Mouse (Mus musculus) midbrain, embryonic 11.5 days (tissue): ENCODE measurements around the gene Prelp. TPM values are rescaled to one million over a fixed set of nuclear protein-coding genes. Genes with fewer than 3 reads are reported as not detected.

ENCODE experiments used
- ATAC-seq: fragments of 200-750 bp; cut with Nextera tagmentation; 2 replicates; pipeline ENCODE4 v1.8.0; 2017; ENCODE audit warnings: moderate TSS enrichment, moderate library complexity; ENCODE audit not compliant: low FRiP score
- DNase-seq: peaks from one replicate; pipeline ENCODE4 v3.0.0; 2015; ENCODE audit warnings: low spot score; ENCODE audit errors: missing footprints
- H3K27ac ChIP-seq: fragments of 300-500 bp; sonication (generic); 2 replicates; pipeline ENCODE4 v1.5.1; 2014; ENCODE audit warnings: low read depth, low read length
- H3K27me3 ChIP-seq: fragments of 300-500 bp; sonication (generic); 2 replicates; pipeline ENCODE4 v1.6.1; 2014; ENCODE audit warnings: mild to moderate bottlenecking, low read length, moderate library complexity, mixed read lengths; ENCODE audit not compliant: control insufficient read depth, insufficient read depth
- H3K36me3 ChIP-seq: fragments of 300-500 bp; sonication (generic); 2 replicates; pipeline ENCODE4 v1.6.1; 2014; ENCODE audit warnings: mild to moderate bottlenecking, low read length, moderate library complexity, mixed read lengths; ENCODE audit not compliant: control insufficient read depth, insufficient read depth
- H3K4me1 ChIP-seq: fragments of 300-500 bp; sonication (generic); 2 replicates; pipeline ENCODE4 v1.6.1; 2014; ENCODE audit warnings: low read length; ENCODE audit not compliant: control insufficient read depth, insufficient read depth
- H3K4me2 ChIP-seq: fragments of 300-500 bp; sonication (generic); 2 replicates; pipeline ENCODE4 v1.6.1; 2014; ENCODE audit warnings: mild to moderate bottlenecking, moderate library complexity
- H3K4me3 ChIP-seq: fragments of 300-500 bp; sonication (generic); 2 replicates; pipeline ENCODE4 v1.5.1; 2014; ENCODE audit warnings: low read depth, low read length
- H3K9ac ChIP-seq: fragments of 300-500 bp; sonication (generic); 2 replicates; pipeline ENCODE4 v1.6.1; 2014; ENCODE audit warnings: low read length
- H3K9me3 ChIP-seq: fragments of 300-500 bp; sonication (generic); 2 replicates; pipeline ENCODE4 v1.6.1; 2016; ENCODE audit warnings: low read length; ENCODE audit not compliant: control insufficient read depth
- WGBS: fragments of 180-500 bp; shearing (Covaris S2); extraction: QIAGEN DNeasy Blood & Tissue Kit; methylation state at CpG from one replicate; pipeline ENCODE4 v1.1.7; 2014; 5-methylcytosine and 5-hydroxymethylcytosine counted together
- polyA plus RNA-seq: library from polyadenylated mRNA; unstranded; fragments of >200 nt; fragmentation: Nextera tagmentation; extraction: Ambion mirVana; gene quantifications from 2 replicates; pipeline ENCODE4 v1.2.1, GENCODE M21; 2014

The Prelp gene
- polyA plus RNA-seq, 1 experiment from 2014 or later: 1.7 TPM

GRCm38 (mm10) chr1:133941158-133941860 lies 20.1 kb upstream of the Prelp start:
- no peaks in the 10 kb centered on the region for H3K9me3 ChIP-seq
- no peak overlapping the region for H3K9ac ChIP-seq
- peak; percentile 45 for DNase-seq
- ATAC-seq: no peak
- no peak overlapping the region for H3K4me2 ChIP-seq
- H3K27ac ChIP-seq: no peak overlapping the region
- H3K4me3 ChIP-seq: no peak overlapping the region
- 82% methylated on average over 11 of the region's 11 CpGs for WGBS
- H3K27me3 ChIP-seq: no peaks in the 10 kb centered on the region
- no peaks in the 10 kb centered on the region for H3K36me3 ChIP-seq
- H3K4me1 ChIP-seq: no peaks in the 10 kb centered on the region

- H3K9ac ChIP-seq: no peak overlapping the region
- no peaks in the 10 kb centered on the region for H3K9me3 ChIP-seq
- WGBS: 90% methylated on average over 3 of the region's 3 CpGs
- no peaks in the 10 kb centered on the region for H3K36me3 ChIP-seq
- H3K4me1 ChIP-seq: no peaks in the 10 kb centered on the region
- no peak overlapping the region for H3K27ac ChIP-seq
- ATAC-seq: no peak
- peak; percentile 80 for DNase-seq
- H3K4me3 ChIP-seq: no peak overlapping the region
- no peak overlapping the region for H3K4me2 ChIP-seq
- no peaks in the 10 kb centered on the region for H3K27me3 ChIP-seq
These were observed 19.4 kb upstream of the Prelp start for GRCm38 (mm10) chr1:133940481-133941092.

GRCm38 (mm10) chr1:133939708-133940107 lies 18.5 kb upstream of the Prelp start:
- H3K36me3 ChIP-seq: no peaks in the 10 kb centered on the region
- no peak overlapping the region for H3K4me2 ChIP-seq
- DNase-seq (peak; percentile 53), ATAC-seq (no peak)
- no peak overlapping the region for H3K4me3 ChIP-seq
- H3K9ac ChIP-seq: no peak overlapping the region
- no peaks in the 10 kb centered on the region for H3K4me1 ChIP-seq
- 87% methylated on average over 8 of the region's 8 CpGs for whole genome bisulfite sequencing
- no peak overlapping the region for H3K27ac ChIP-seq
- no peaks in the 10 kb centered on the region for H3K9me3 ChIP-seq
- H3K27me3 ChIP-seq: no peaks in the 10 kb centered on the region

GRCm38 (mm10) chr1:133936169-133936568 lies 15.0 kb upstream of the Prelp start:
- Histone ChIP-seq H3K36me3 (no peaks in the 10 kb centered on the region), H3K27ac (no peak overlapping the region), H3K4me3 (no peak overlapping the region), H3K27me3 (no peaks in the 10 kb centered on the region), H3K4me2 (no peak overlapping the region), H3K9me3 (no peaks in the 10 kb centered on the region), H3K4me1 (no peaks in the 10 kb centered on the region), H3K9ac (no peak overlapping the region)
- WGBS: 93% methylated on average over 3 of the region's 3 CpGs
- DNase-seq (no peak), ATAC-seq (no peak)

- H3K36me3 ChIP-seq: no peaks in the 10 kb centered on the region
- H3K9ac ChIP-seq: no peak overlapping the region
- DNase-seq: peak; percentile 73
- WGBS: 85% methylated on average over 10 of the region's 10 CpGs
- H3K4me2 ChIP-seq: no peak overlapping the region
- H3K4me1 ChIP-seq: no peaks in the 10 kb centered on the region
- no peak for ATAC-seq
- no peak overlapping the region for H3K27ac ChIP-seq
- H3K4me3 ChIP-seq: no peak overlapping the region
- no peaks in the 10 kb centered on the region for H3K27me3 ChIP-seq
- H3K9me3 ChIP-seq: no peaks in the 10 kb centered on the region
These were observed 13.2 kb upstream of the Prelp start for GRCm38 (mm10) chr1:133934354-133934963.

GRCm38 (mm10) chr1:133933301-133934195 lies 12.3 kb upstream of the Prelp start:
- peak; percentile 65 for DNase-seq
- H3K4me1 ChIP-seq: no peaks in the 10 kb centered on the region
- no peaks in the 10 kb centered on the region for H3K9me3 ChIP-seq
- no peak overlapping the region for H3K27ac ChIP-seq
- no peaks in the 10 kb centered on the region for H3K36me3 ChIP-seq
- no peak overlapping the region for H3K4me3 ChIP-seq
- 72% methylated on average over 14 of the region's 14 CpGs for WGBS
- no peak overlapping the region for H3K4me2 ChIP-seq
- H3K9ac ChIP-seq: no peak overlapping the region
- ATAC-seq: no peak
- no peaks in the 10 kb centered on the region for H3K27me3 ChIP-seq

- Histone ChIP-seq H3K27ac (no peak overlapping the region), H3K4me2 (no peak overlapping the region), H3K4me3 (no peak overlapping the region), H3K9me3 (no peaks in the 10 kb centered on the region), H3K27me3 (no peaks in the 10 kb centered on the region), H3K9ac (no peak overlapping the region), H3K4me1 (no peaks in the 10 kb centered on the region), H3K36me3 (no peaks in the 10 kb centered on the region)
- ATAC-seq: no peak
- 57% methylated on average over 3 of the region's 3 CpGs for WGBS
- DNase-seq: peak; percentile 44
These were observed 8.8 kb upstream of the Prelp start for GRCm38 (mm10) chr1:133929980-133930379.

- no peak for ATAC-seq
- no peak overlapping the region for H3K4me3 ChIP-seq
- no peaks in the 10 kb centered on the region for H3K9me3 ChIP-seq
- no peaks in the 10 kb centered on the region for H3K27me3 ChIP-seq
- 94% methylated on average over 3 of the region's 3 CpGs for WGBS
- no peak overlapping the region for H3K27ac ChIP-seq
- H3K36me3 ChIP-seq: no peaks in the 10 kb centered on the region
- DNase-seq: peak; percentile 72
- H3K4me1 ChIP-seq: peaks cover 4% of the 10 kb centered on the region; the same call in 1 of the 2 replicates
- no peak overlapping the region for H3K9ac ChIP-seq
- H3K4me2 ChIP-seq: no peak overlapping the region
These were observed 4.0 kb upstream of the Prelp start for GRCm38 (mm10) chr1:133925223-133925622.
